Mouse (Mus musculus): ENCODE results near the gene C1qbp. TPM values are rescaled to one million over a fixed set of nuclear protein-coding genes. Genes with fewer than 3 reads are reported as not detected.

The C1qbp gene
- polyA plus RNA-seq, 1 experiment = 1,218 TPM

- no peak for TF ChIP-seq GATA1 (IDR thresholded peaks at IDR 0.05; ENCODE audit: low read length)
These were observed 18.3 kb upstream of the C1qbp start for GRCm38 (mm10) chr11:71001167-71001566.

GRCm38 (mm10) chr11:70982030-70982429, 796 bp downstream of the C1qbp start:
- no peak for TF ChIP-seq GATA1 (IDR thresholded peaks at IDR 0.05; ENCODE audit: low read length)

GRCm38 (mm10) chr11:70980751-70981510, 1.9 kb downstream of the C1qbp start:
- TF ChIP-seq GATA1 (IDR thresholded peaks at IDR 0.05; ENCODE audit: low read length) = no peak

GRCm38 (mm10) chr11:70980232-70980631, 2.6 kb downstream of the C1qbp start:
- no peak for TF ChIP-seq GATA1 (IDR thresholded peaks at IDR 0.05; ENCODE audit: low read length)

- no peak for TF ChIP-seq GATA1 (IDR thresholded peaks at IDR 0.05; ENCODE audit: low read length)
These were observed 5.5 kb downstream of the C1qbp start for GRCm38 (mm10) chr11:70977293-70977692.

GRCm38 (mm10) chr11:70975193-70975592, 7.6 kb downstream of the C1qbp start:
- TF ChIP-seq GATA1 (IDR thresholded peaks at IDR 0.05; ENCODE audit: low read length) = no peak

GRCm38 (mm10) chr11:70973947-70974346, 8.9 kb downstream of the C1qbp start:
- no peak for TF ChIP-seq GATA1 (IDR thresholded peaks at IDR 0.05; ENCODE audit: low read length)

- TF ChIP-seq GATA1 (IDR thresholded peaks at IDR 0.05; ENCODE audit: low read length) = no peak
These were observed 10.2 kb downstream of the C1qbp start for GRCm38 (mm10) chr11:70972586-70972985.

GRCm38 (mm10) chr11:70970560-70971540, 12.0 kb downstream of the C1qbp start:
- TF ChIP-seq GATA1 (IDR thresholded peaks at IDR 0.05; ENCODE audit: low read length) = no peak

GRCm38 (mm10) chr11:70969821-70970559, 12.8 kb downstream of the C1qbp start, which contains the start of the genes Nup88 and Rpain:
Gene Nup88, minus strand, starts transcription at chr11:70969973.
Gene Rpain, plus strand, starts transcription at chr11:70970213.
- no peak for TF ChIP-seq GATA1 (IDR thresholded peaks at IDR 0.05; ENCODE audit: low read length)

- no peak for TF ChIP-seq GATA1 (IDR thresholded peaks at IDR 0.05; ENCODE audit: low read length)
These were observed 13.5 kb downstream of the C1qbp start for GRCm38 (mm10) chr11:70969271-70969794.

- TF ChIP-seq GATA1 (IDR thresholded peaks at IDR 0.05; ENCODE audit: low read length) = no peak
These were observed 18.5 kb downstream of the C1qbp start for GRCm38 (mm10) chr11:70964222-70964907.

GRCm38 (mm10) chr11:70960786-70961554, 21.9 kb downstream of the C1qbp start:
- TF ChIP-seq GATA1 (IDR thresholded peaks at IDR 0.05; ENCODE audit: low read length) = no peak

GRCm38 (mm10) chr11:70954711-70955110, 28.1 kb downstream of the C1qbp start:
- TF ChIP-seq GATA1 (IDR thresholded peaks at IDR 0.05; ENCODE audit: low read length) = no peak

All from G1E-ER4 (cell line).